Mouse (Mus musculus) heart, adult 2 months (tissue): ENCODE data around the gene Agmat.
A peak's percentile ranks its signal among the peaks of the same experiment; 100 is the strongest.

Experiments used
- CTCF ChIP-seq: fragments of 200-600 bp; IDR thresholded peaks from 2 replicates; pipeline ENCODE4 v1.8.1; 2022; ENCODE audit warnings: antibody characterized with exemption, mild to moderate bottlenecking, moderate library complexity
- POLR2A ChIP-seq: fragments of 200-500 bp; IDR thresholded peaks from 2 replicates; pipeline ENCODE4 v1.6.1; 2011; ENCODE audit warnings: mild to moderate bottlenecking, low read depth, low read length, control low read depth; ENCODE audit not compliant: insufficient read depth

GRCm38 (mm10) chr4:141752076-141752421, 5.6 kb downstream of the Agmat start:
- TF ChIP-seq CTCF (0 out of 2 replicates have a peak, but pooled peaks have one; percentile 6), POLR2A (no peak)
